Mouse (Mus musculus) cerebral cortex, adult 2 months (tissue): ENCODE data around the gene Nat8f5.

Source experiments
- whole genome bisulfite sequencing: fragments of 180-500 bp; shearing (Covaris S2); methylation state at CpG from one replicate; pipeline ENCODE4 v1.1.7; 2018; 5-methylcytosine and 5-hydroxymethylcytosine counted together

Nat8f5 gene

GRCm38 (mm10) chr6:85820837-85821236, at the start of gene Nat8f5, which contains the start of gene Nat8f6:
Gene Nat8f5, minus strand, starts transcription at chr6:85820972.
Gene Nat8f6, minus strand, starts transcription at chr6:85820954.
- 93% methylated on average over 5 of the region's 5 CpGs for WGBS

- WGBS: 78% methylated on average over 5 of the region's 5 CpGs
These were observed 48.2 kb upstream of the Nat8f5 start, which contains the start of gene Nat8f2 for GRCm38 (mm10) chr6:85869006-85869405. Gene Nat8f2, minus strand, starts transcription at chr6:85869158.

GRCm38 (mm10) chr6:85867726-85868690, 47.2 kb upstream of the Nat8f5 start:
- WGBS: 84% methylated on average over 8 of the region's 8 CpGs

- WGBS: 76% methylated on average over 1 of the region's 1 CpGs
These were observed 46.2 kb upstream of the Nat8f5 start for GRCm38 (mm10) chr6:85866995-85867394.

- WGBS: 86% methylated on average over 3 of the region's 3 CpGs
These were observed 45.4 kb upstream of the Nat8f5 start for GRCm38 (mm10) chr6:85866166-85866565.

- 65% methylated on average over 6 of the region's 7 CpGs for WGBS
These were observed 44.3 kb upstream of the Nat8f5 start for GRCm38 (mm10) chr6:85864900-85865639.

- WGBS: 88% methylated on average over 2 of the region's 2 CpGs
These were observed 43.1 kb upstream of the Nat8f5 start for GRCm38 (mm10) chr6:85863840-85864239.

- WGBS: 84% methylated on average over 2 of the region's 2 CpGs
These were observed 42.4 kb upstream of the Nat8f5 start for GRCm38 (mm10) chr6:85863136-85863535.

GRCm38 (mm10) chr6:85862565-85862964, 41.8 kb upstream of the Nat8f5 start:
- WGBS: 46% methylated on average over 3 of the region's 3 CpGs

GRCm38 (mm10) chr6:85861247-85861646, 40.5 kb upstream of the Nat8f5 start:
- 79% methylated on average over 3 of the region's 3 CpGs for WGBS

GRCm38 (mm10) chr6:85856194-85856678, 35.5 kb upstream of the Nat8f5 start:
- 47% methylated on average over 1 of the region's 1 CpGs for WGBS

GRCm38 (mm10) chr6:85853481-85853880, 32.7 kb upstream of the Nat8f5 start:
- WGBS: 76% methylated on average over 3 of the region's 3 CpGs

GRCm38 (mm10) chr6:85851062-85851773, 30.4 kb upstream of the Nat8f5 start:
- WGBS: 92% methylated on average over 7 of the region's 7 CpGs

GRCm38 (mm10) chr6:85849240-85849639, 28.5 kb upstream of the Nat8f5 start:
- 57% methylated on average over 2 of the region's 2 CpGs for WGBS

- 87% methylated on average over 4 of the region's 4 CpGs for WGBS
These were observed 27.4 kb upstream of the Nat8f5 start for GRCm38 (mm10) chr6:85848140-85848539.

- WGBS: 43% methylated on average over 1 of the region's 1 CpGs
These were observed 26.1 kb upstream of the Nat8f5 start for GRCm38 (mm10) chr6:85846921-85847320.

- 73% methylated on average over 25 of the region's 25 CpGs for WGBS
These were observed 23.1 kb upstream of the Nat8f5 start for GRCm38 (mm10) chr6:85843677-85844458.

GRCm38 (mm10) chr6:85839982-85840381, 19.2 kb upstream of the Nat8f5 start:
- 47% methylated on average over 4 of the region's 4 CpGs for WGBS

GRCm38 (mm10) chr6:85838674-85839073, 17.9 kb upstream of the Nat8f5 start:
- WGBS: 66% methylated on average over 8 of the region's 8 CpGs

- 3% methylated on average over 8 of the region's 12 CpGs for WGBS
These were observed 16.5 kb upstream of the Nat8f5 start for GRCm38 (mm10) chr6:85837307-85837706.

- WGBS: 10% methylated on average over 9 of the region's 9 CpGs
These were observed 16.1 kb upstream of the Nat8f5 start for GRCm38 (mm10) chr6:85836827-85837226.
